Mouse (Mus musculus) C2C12 (cell line): Measurements from ENCODE around the gene Pcnx2. TPM values are rescaled to one million over a fixed set of nuclear protein-coding genes. Genes with fewer than 3 reads are reported as not detected.

Experiments
- H3K27me3 ChIP-seq: one replicate; pipeline ENCODE4 v1.6.1; 2011; ENCODE audit not compliant: control insufficient read depth, insufficient read depth, insufficient read length
- H3K36me3 ChIP-seq: one replicate; pipeline ENCODE4 v1.6.1; 2011; ENCODE audit not compliant: control insufficient read depth, insufficient read depth
- H3K4me3 ChIP-seq: one replicate; pipeline ENCODE4 v1.5.1; 2011; ENCODE audit warnings: mild to moderate bottlenecking, control low read depth; ENCODE audit not compliant: poor library complexity, insufficient read depth, severe bottlenecking
- H3K79me2 ChIP-seq: one replicate; pipeline ENCODE4 v1.6.1; 2011; ENCODE audit not compliant: control insufficient read depth, insufficient read depth
- H3K79me3 ChIP-seq: one replicate; pipeline ENCODE4 v1.6.1; 2011; ENCODE audit warnings: low read depth, control low read depth
- H3ac ChIP-seq: one replicate; pipeline ENCODE3; 2011; ENCODE audit warnings: low read depth; ENCODE audit not compliant: control insufficient read depth, insufficient read length
- CEBPB ChIP-seq: IDR thresholded peaks from one replicate; pipeline ENCODE4 v1.6.1; 2011; ENCODE audit warnings: low read depth, mild to moderate bottlenecking, control low read depth, moderate library complexity
- CTCF ChIP-seq: IDR thresholded peaks from one replicate; pipeline ENCODE4 v1.5.1; 2011; ENCODE audit not compliant: control insufficient read depth, insufficient read depth, insufficient read length
- FOSL1 ChIP-seq: IDR thresholded peaks from one replicate; pipeline ENCODE4 v1.8.0; 2011; ENCODE audit warnings: mild to moderate bottlenecking, low read length; ENCODE audit not compliant: poor library complexity, insufficient read depth, severe bottlenecking
- MAX ChIP-seq: IDR thresholded peaks from one replicate; pipeline ENCODE4 v1.6.1; 2011; ENCODE audit warnings: mild to moderate bottlenecking, control low read depth
- MYOD1 ChIP-seq: IDR thresholded peaks from one replicate; pipeline ENCODE4 v1.6.1; 2011; ENCODE audit warnings: low read depth; ENCODE audit not compliant: control insufficient read depth, insufficient read length
- MYOG ChIP-seq: IDR thresholded peaks from one replicate; pipeline ENCODE4 v1.6.1; 2011; ENCODE audit not compliant: control insufficient read depth, insufficient read length; ENCODE audit errors: extremely low read depth
- USF1 ChIP-seq: IDR thresholded peaks from one replicate; pipeline ENCODE4 v1.6.1; 2011; ENCODE audit warnings: low read depth, mild to moderate bottlenecking, control low read depth, moderate library complexity
- polyA plus RNA-seq: library from polyadenylated mRNA; unstranded; fragments of >200 nt; fragmentation: generic; extraction: Trizol; gene quantifications from one replicate; pipeline ENCODE4 v1.2.1, GENCODE M21; 2012; ENCODE audit warnings: missing spikeins

The Pcnx2 gene
- polyA plus RNA-seq, 1 experiment = not detected

- H3K27me3 ChIP-seq = peaks cover 9% of the 10 kb centered on the region
- no peak for TF ChIP-seq MAX
- TF ChIP-seq CEBPB = no peak
- no peak for TF ChIP-seq CTCF
- TF ChIP-seq MYOD1 = no peak
- no peak for TF ChIP-seq FOSL1
- no peak for TF ChIP-seq USF1
- no peak for TF ChIP-seq MYOG
- no peaks in the 10 kb centered on the region for H3K79me2 ChIP-seq
- no peaks in the 10 kb centered on the region for H3K36me3 ChIP-seq
- no peak overlapping the region for H3K4me3 ChIP-seq
- no peak overlapping the region for H3ac ChIP-seq
- H3K79me3 ChIP-seq = no peaks in the 10 kb centered on the region
Measured at GRCm38 (mm10) chr8:125747390-125747789, 150.7 kb downstream of the Pcnx2 start.

- Histone ChIP-seq H3K36me3 (no peaks in the 10 kb centered on the region), H3ac (no peak overlapping the region), H3K4me3 (no peak overlapping the region), H3K27me3 (no peaks in the 10 kb centered on the region), H3K79me2 (no peaks in the 10 kb centered on the region), H3K79me3 (no peaks in the 10 kb centered on the region)
- no peak for TF ChIP-seq FOSL1
- TF ChIP-seq MYOG = no peak
- TF ChIP-seq CTCF = no peak
- TF ChIP-seq MYOD1 = no peak
- TF ChIP-seq MAX = no peak
- no peak for TF ChIP-seq USF1
- no peak for TF ChIP-seq CEBPB
Measured at GRCm38 (mm10) chr8:125744914-125745576, 153.1 kb downstream of the Pcnx2 start.

GRCm38 (mm10) chr8:125742406-125742805, 155.7 kb downstream of the Pcnx2 start:
- Histone ChIP-seq H3K27me3 (no peaks in the 10 kb centered on the region), H3K79me3 (no peaks in the 10 kb centered on the region), H3K36me3 (no peaks in the 10 kb centered on the region), H3K4me3 (no peak overlapping the region), H3ac (no peak overlapping the region), H3K79me2 (no peaks in the 10 kb centered on the region)
- TF ChIP-seq CEBPB (no peak), FOSL1 (no peak), MAX (no peak), CTCF (no peak), MYOD1 (no peak), MYOG (no peak), USF1 (no peak)

GRCm38 (mm10) chr8:125741855-125742254, 156.3 kb downstream of the Pcnx2 start:
- H3K36me3 ChIP-seq = no peaks in the 10 kb centered on the region
- TF ChIP-seq MAX (no peak), FOSL1 (no peak), CTCF (no peak), USF1 (no peak), CEBPB (no peak), MYOG (no peak), MYOD1 (no peak)
- H3ac ChIP-seq = no peak overlapping the region
- H3K4me3 ChIP-seq = no peak overlapping the region
- H3K79me3 ChIP-seq = no peaks in the 10 kb centered on the region
- H3K27me3 ChIP-seq = no peaks in the 10 kb centered on the region
- H3K79me2 ChIP-seq = no peaks in the 10 kb centered on the region

GRCm38 (mm10) chr8:125741377-125741776, 156.7 kb downstream of the Pcnx2 start:
- no peak overlapping the region for H3K4me3 ChIP-seq
- H3K27me3 ChIP-seq = no peaks in the 10 kb centered on the region
- TF ChIP-seq MYOG (no peak), MYOD1 (no peak), FOSL1 (no peak), CTCF (no peak), CEBPB (no peak), MAX (no peak), USF1 (no peak)
- no peaks in the 10 kb centered on the region for H3K79me2 ChIP-seq
- H3ac ChIP-seq = no peak overlapping the region
- no peaks in the 10 kb centered on the region for H3K36me3 ChIP-seq
- H3K79me3 ChIP-seq = no peaks in the 10 kb centered on the region
